Mouse (Mus musculus) left cerebral cortex, postnatal 36 days (tissue): ENCODE measurements around the gene Gm20431. TPM values are rescaled to one million over a fixed set of nuclear protein-coding genes. Genes with fewer than 3 reads are reported as not detected.

ENCODE experiments used
- microRNA-seq: library from miRNA; unstranded; fragments of <30 nt; microRNA quantifications from one replicate; pipeline ENCODE4 v1.2.0, GENCODE M21; 2022
- total RNA-seq, 2 experiments: library from RNA; stranded (reverse); gene quantifications; 2 replicates each; pipeline ENCODE4 v1.2.3; 2021

Gm20431 gene
- total RNA-seq, 2 experiments from 2014 or later, result 42.3 to 46.8 TPM

Small RNA genes lying within 50 kb of the gene (microRNA-seq; reads per million reads assigned to microRNA genes)
- gene Gm22355, result not detected

Other genes starting within 250 kb of the Gm20431 start
- 10 to 100 TPM; 25.6 to 35.4 TPM for gene Slc9a8, start 239.8 kb downstream of the Gm20431 start, total RNA-seq
- gene Rnf114, start 168.9 kb downstream of the Gm20431 start, total RNA-seq, result 10 to 100 TPM; 55.1 to 60.7 TPM
- 10 to 100 TPM; 73.6 to 79.8 TPM for gene Spata2, start 168.6 kb downstream of the Gm20431 start, total RNA-seq
- gene Snai1, start 123.3 kb downstream of the Gm20431 start, total RNA-seq, result under 1 TPM; 0.52 to 0.88 TPM
- 100 to 1,000 TPM; 246 to 259 TPM for gene Ube2v1, start 29.4 kb downstream of the Gm20431 start, total RNA-seq
- gene Cebpb, start 27.4 kb upstream of the Gm20431 start, total RNA-seq, result 10 to 100 TPM; 12.9 to 18.8 TPM
- gene Tmem189, start 28.3 kb upstream of the Gm20431 start, total RNA-seq, result 10 to 100 TPM; 45.2 to 48.3 TPM